Mouse (Mus musculus) MEL (cell line): ENCODE results near the gene Rpl36al. TPM values are rescaled to one million over a fixed set of nuclear protein-coding genes. Genes with fewer than 3 reads are reported as not detected.

Source experiments
- DNase-seq: peaks from one replicate; pipeline ENCODE4 v3.0.0; 2011; ENCODE audit warnings: low read depth, low spot score
- H3K27ac ChIP-seq: 2 replicates; pipeline ENCODE4 v1.5.1; 2012; ENCODE audit warnings: low read depth, mild to moderate bottlenecking, control low read depth, low read length, moderate library complexity; ENCODE audit not compliant: control insufficient read depth
- H3K27me3 ChIP-seq, 2 experiments: fragments of 150-350 bp in 1 of 2; sonication (generic) in 1 of 2; 2 replicates each; pipeline ENCODE4 v1.6.1; 2012; ENCODE audit warnings: low read length in 2 of 2, mild to moderate bottlenecking in 2 of 2, improper control_type of control experiment in 1 of 2, moderate library complexity in 1 of 2; ENCODE audit not compliant: insufficient read depth in 2 of 2, control insufficient read depth in 1 of 2
- H3K36me3 ChIP-seq, 2 experiments: 2 replicates each; pipeline ENCODE4 v1.6.1; 2012 to 2014; ENCODE audit warnings: low read length in 2 of 2, improper control_type of control experiment in 1 of 2, inconsistent platforms in 1 of 2, mild to moderate bottlenecking in 1 of 2; ENCODE audit not compliant: insufficient read depth in 2 of 2, control insufficient read depth in 1 of 2
- H3K4me1 ChIP-seq, 2 experiments: fragments of 150-350 bp in 1 of 2; sonication (generic) in 1 of 2; 2 replicates each; pipeline ENCODE4 v1.6.1; 2012; ENCODE audit warnings: low read length in 2 of 2, improper control_type of control experiment in 1 of 2, mild to moderate bottlenecking in 1 of 2; ENCODE audit not compliant: insufficient read depth in 2 of 2, control insufficient read depth in 1 of 2
- H3K4me3 ChIP-seq, 2 experiments: fragments of 150-350 bp in 1 of 2; sonication (generic) in 1 of 2; 2 replicates each; pipeline ENCODE4 v1.5.1; 2012; ENCODE audit warnings: low read depth in 2 of 2, low read length in 2 of 2, mild to moderate bottlenecking in 2 of 2, moderate library complexity in 2 of 2, control low read depth in 1 of 2, improper control_type of control experiment in 1 of 2; ENCODE audit not compliant: control insufficient read depth in 1 of 2, insufficient read depth in 1 of 2
- H3K79me2 ChIP-seq: 2 replicates; pipeline ENCODE4 v1.6.1; 2012; ENCODE audit warnings: mild to moderate bottlenecking, low read length, moderate library complexity; ENCODE audit not compliant: control insufficient read depth, poor library complexity, insufficient read depth
- H3K9ac ChIP-seq: 2 replicates; pipeline ENCODE4 v1.6.1; 2012; ENCODE audit warnings: low read depth, mild to moderate bottlenecking, control low read depth, low read length, moderate library complexity; ENCODE audit not compliant: control insufficient read depth, poor library complexity, severe bottlenecking
- H3K9me3 ChIP-seq: fragments of 150-350 bp; sonication (generic); replicated peaks from 2 replicates; pipeline ENCODE4 v1.6.1; 2012; ENCODE audit warnings: mild to moderate bottlenecking, low read length, improper control_type of control experiment, moderate library complexity; ENCODE audit not compliant: insufficient read depth
- CHD2 ChIP-seq: IDR thresholded peaks from 2 replicates; pipeline ENCODE4 v1.6.1; 2011; ENCODE audit warnings: low read length, improper control_type of control experiment
- CTCF ChIP-seq, 3 experiments: IDR thresholded peaks in 2 of 3; conservative IDR thresholded peaks in 1 of 3; 2 replicates each; pipeline ENCODE4 v1.5.1; 2011 to 2012; ENCODE audit warnings: low read length in 3 of 3, low read depth in 2 of 3, mild to moderate bottlenecking in 2 of 3, improper control_type of control experiment in 1 of 3, inconsistent platforms in 1 of 3, mixed read lengths in 1 of 3, moderate library complexity in 1 of 3; ENCODE audit not compliant: control insufficient read depth in 1 of 3, insufficient read depth in 1 of 3, poor library complexity in 1 of 3, severe bottlenecking in 1 of 3
- ELF1 ChIP-seq: IDR thresholded peaks from 2 replicates; pipeline ENCODE4 v1.6.1; 2014; ENCODE audit warnings: low read depth, mild to moderate bottlenecking, inconsistent platforms, low read length, improper control_type of control experiment, moderate library complexity
- EP300 ChIP-seq, 2 experiments: IDR thresholded peaks; 2 replicates each; pipeline ENCODE4 v1.6.1; 2011; ENCODE audit warnings: improper control_type of control experiment in 2 of 2, low read length in 2 of 2, low read depth in 1 of 2, mild to moderate bottlenecking in 1 of 2
- GATA1 ChIP-seq: IDR thresholded peaks from 2 replicates; pipeline ENCODE4 v1.6.1; 2011; ENCODE audit warnings: low read depth, low read length, improper control_type of control experiment
- KAT2A ChIP-seq: conservative IDR thresholded peaks from 2 replicates; pipeline ENCODE4 v1.6.1; 2012; ENCODE audit warnings: low read depth, low read length, improper control_type of control experiment, inconsistent platforms
- MYB ChIP-seq: IDR thresholded peaks from 2 replicates; pipeline ENCODE4 v1.6.1; 2011; ENCODE audit warnings: mild to moderate bottlenecking, low read depth, low read length, improper control_type of control experiment
- POLR2A ChIP-seq, 2 experiments: IDR thresholded peaks; 2 replicates each; pipeline ENCODE4 v1.6.1; 2011 to 2012; ENCODE audit warnings: low read length in 2 of 2, mild to moderate bottlenecking in 2 of 2, control low read depth in 1 of 2, improper control_type of control experiment in 1 of 2, low read depth in 1 of 2, moderate library complexity in 1 of 2; ENCODE audit not compliant: control insufficient read depth in 1 of 2, insufficient read depth in 1 of 2, poor library complexity in 1 of 2
- POLR2AphosphoS5 ChIP-seq: IDR thresholded peaks from 2 replicates; pipeline ENCODE4 v1.6.1; 2012; ENCODE audit warnings: low read depth, borderline replicate concordance, mild to moderate bottlenecking, inconsistent platforms, low read length, moderate library complexity, mixed read lengths
- RAD21 ChIP-seq: IDR thresholded peaks from 2 replicates; pipeline ENCODE4 v1.6.1; 2011; ENCODE audit warnings: mild to moderate bottlenecking, low read depth, low read length, improper control_type of control experiment
- SIN3A ChIP-seq: IDR thresholded peaks from 2 replicates; pipeline ENCODE4 v1.6.1; 2012; ENCODE audit warnings: low read length, improper control_type of control experiment, inconsistent platforms
- TAL1 ChIP-seq: IDR thresholded peaks from 2 replicates; pipeline ENCODE4 v1.6.1; 2012; ENCODE audit warnings: mild to moderate bottlenecking, inconsistent platforms, low read length, moderate library complexity, mixed read lengths
- TBP ChIP-seq: IDR thresholded peaks from 2 replicates; pipeline ENCODE4 v1.8.0; 2011; ENCODE audit warnings: low read depth, low read length, improper control_type of control experiment
- TCF12 ChIP-seq: IDR thresholded peaks from 2 replicates; pipeline ENCODE4 v1.6.1; 2014; ENCODE audit warnings: low read depth, mild to moderate bottlenecking, inconsistent platforms, low read length, improper control_type of control experiment, moderate library complexity
- USF1 ChIP-seq: IDR thresholded peaks from 2 replicates; pipeline ENCODE4 v1.6.1; 2014; ENCODE audit warnings: low read depth, mild to moderate bottlenecking, inconsistent platforms, low read length, improper control_type of control experiment, moderate library complexity
- ZKSCAN1 ChIP-seq: IDR thresholded peaks from 2 replicates; pipeline ENCODE4 v1.6.1; 2012; ENCODE audit warnings: low read depth, mild to moderate bottlenecking, inconsistent platforms, low read length, improper control_type of control experiment, moderate library complexity
- ZMIZ1 ChIP-seq: IDR thresholded peaks from 2 replicates; pipeline ENCODE4 v1.6.1; 2012; ENCODE audit warnings: low read depth, mild to moderate bottlenecking, inconsistent platforms, low read length, improper control_type of control experiment, moderate library complexity
- ZNF384 ChIP-seq: IDR thresholded peaks from 2 replicates; pipeline ENCODE4 v1.6.1; 2012; ENCODE audit warnings: low read depth, mild to moderate bottlenecking, inconsistent platforms, low read length, improper control_type of control experiment
- polyA plus RNA-seq, 2 experiments: library from polyadenylated mRNA; stranded (reverse) in 1 of 2; unstranded in 1 of 2; fragments of >175 nt in 1 of 2; fragments of >200 nt in 1 of 2; gene quantifications; 2 replicates each; pipeline versions ENCODE4 v1.2.1 to v1.2.4; 2012; ENCODE audit warnings: low replicate concordance in 2 of 2, low read depth in 1 of 2; ENCODE audit not compliant: insufficient read length in 2 of 2, insufficient read depth in 1 of 2, missing spikeins in 1 of 2
- total RNA-seq: library from RNA; depleted of rRNA; stranded (reverse); fragments of 300-350 nt; gene quantifications from 2 replicates; pipeline ENCODE4 v1.2.3, GENCODE M21; 2012

Rpl36al gene
- total and polyA plus RNA-seq, 3 experiments = 696 to 1,318 TPM; not detected in 1

GRCm38 (mm10) chr12:69215000-69215785, 31.3 kb upstream of the Rpl36al start:
- Histone ChIP-seq H3K27me3 (no peaks in the 10 kb centered on the region), H3K36me3 (no peaks in the 10 kb centered on the region; a peak in 2 of 4 replicates), H3K27ac (no peak overlapping the region), H3K4me3 (no peak overlapping the region), H3K9ac (no peak overlapping the region)
- TF ChIP-seq CHD2 = no peak
- TF ChIP-seq SIN3A = no peak
- no peak for TF ChIP-seq TBP
- TF ChIP-seq ZNF384 = no peak
- no peak for TF ChIP-seq USF1
- no peak for TF ChIP-seq MYB
- TF ChIP-seq RAD21 = no peak
- TF ChIP-seq TAL1 = no peak
- TF ChIP-seq GATA1 = no peak
- no peak for TF ChIP-seq ELF1
- no peak for TF ChIP-seq EP300 (IDR thresholded peaks at IDR 0.05; ENCODE audit: low read depth in 1 of 2, low read length in 2 of 2)
- TF ChIP-seq, all 39 proteins: peak for 0
- Histone ChIP-seq H3K4me1 (no peaks in the 10 kb centered on the region), H3K9me3 (no peaks in the 10 kb centered on the region), H3K79me2 (no peaks in the 10 kb centered on the region)
- DNase-seq = no peak

DNA sequence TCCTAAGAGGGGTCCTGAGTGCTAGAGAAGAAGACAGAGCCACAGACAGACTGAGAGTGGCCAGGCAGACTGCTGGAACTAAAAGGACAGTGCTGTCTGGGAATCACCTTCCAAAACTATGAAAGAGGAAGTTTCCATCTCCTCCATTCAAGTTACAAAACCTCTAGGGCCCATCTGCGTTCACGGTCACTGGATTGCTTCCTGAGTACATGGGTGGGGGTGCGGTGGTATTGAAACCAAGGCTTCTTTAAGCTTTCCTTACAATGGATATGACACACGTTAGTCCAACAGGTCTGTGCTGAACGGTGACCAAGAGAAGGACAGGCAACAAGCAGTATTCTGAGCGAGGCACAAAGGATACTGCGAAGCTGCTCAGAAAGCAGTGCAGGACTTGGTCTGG, 30.5 kb upstream of the Rpl36al start:
- no peaks in the 10 kb centered on the region for H3K79me2 ChIP-seq
- H3K4me1 ChIP-seq = no peaks in the 10 kb centered on the region
- no peak overlapping the region for H3K9ac ChIP-seq
- no peak overlapping the region for H3K27ac ChIP-seq
- no peak for TF ChIP-seq ZMIZ1
- TF ChIP-seq TCF12 = no peak
- no peak for TF ChIP-seq USF1
- TF ChIP-seq CHD2 = no peak
- no peak for TF ChIP-seq SIN3A
- no peak for TF ChIP-seq GATA1
- no peak for TF ChIP-seq KAT2A
- no peak for TF ChIP-seq POLR2A (IDR thresholded peaks at IDR 0.05; ENCODE audit: control insufficient read depth in 1 of 2, insufficient read depth in 1 of 2, low read depth in 1 of 2, low read length in 2 of 2, poor library complexity in 1 of 2)
- no peak for TF ChIP-seq CTCF (IDR thresholded peaks at IDR 0.05 in 2 of 3, conservative IDR thresholded peaks at IDR 0.05 in 1 of 3; ENCODE audit: control insufficient read depth in 1 of 3, insufficient read depth in 1 of 3, low read depth in 2 of 3, low read length in 3 of 3, poor library complexity in 1 of 3, severe bottlenecking in 1 of 3)
- no peak for TF ChIP-seq POLR2AphosphoS5
- TF ChIP-seq ZKSCAN1 = no peak
- TF ChIP-seq, all 39 proteins: peak for 0
- Histone ChIP-seq H3K27me3 (no peaks in the 10 kb centered on the region), H3K36me3 (no peaks in the 10 kb centered on the region; a peak in 2 of 4 replicates), H3K9me3 (no peaks in the 10 kb centered on the region), H3K4me3 (no peak overlapping the region)
- DNase-seq = no peak
